Mouse (Mus musculus) liver, embryonic 16.5 days (tissue): ENCODE data around the gene Cdk5r2. TPM values are rescaled to one million over a fixed set of nuclear protein-coding genes. Genes with fewer than 3 reads are reported as not detected.

ENCODE experiments used
- ATAC-seq: fragments of 200-750 bp; cut with Nextera tagmentation; 2 replicates; pipeline ENCODE4 v1.8.0; 2017; ENCODE audit warnings: low read depth, mild to moderate bottlenecking, moderate number of reproducible peaks, moderate library complexity
- H3K27ac ChIP-seq: fragments of 300-500 bp; sonication (generic); 2 replicates; pipeline ENCODE4 v1.5.1; 2014; ENCODE audit warnings: mild to moderate bottlenecking, low read length
- H3K27me3 ChIP-seq: fragments of 300-500 bp; sonication (generic); 2 replicates; pipeline ENCODE4 v1.6.1; 2014; ENCODE audit warnings: low read depth, low read length, mixed read lengths; ENCODE audit not compliant: control insufficient read depth, insufficient read depth
- H3K36me3 ChIP-seq: fragments of 300-500 bp; sonication (generic); 2 replicates; pipeline ENCODE4 v1.6.1; 2014; ENCODE audit warnings: mild to moderate bottlenecking; ENCODE audit not compliant: control insufficient read depth, insufficient read depth
- H3K4me1 ChIP-seq: fragments of 300-500 bp; sonication (generic); 2 replicates; pipeline ENCODE4 v1.6.1; 2014; ENCODE audit warnings: low read depth, low read length, mixed read lengths; ENCODE audit not compliant: control insufficient read depth
- H3K4me2 ChIP-seq: fragments of 300-500 bp; sonication (generic); 2 replicates; pipeline ENCODE4 v1.6.1; 2014; ENCODE audit warnings: low read depth, low read length, mixed read lengths
- H3K4me3 ChIP-seq: fragments of 300-500 bp; sonication (generic); 2 replicates; pipeline ENCODE4 v1.5.1; 2014; ENCODE audit warnings: low read depth, mild to moderate bottlenecking, low read length
- H3K9ac ChIP-seq: fragments of 300-500 bp; sonication (generic); 2 replicates; pipeline ENCODE4 v1.6.1; 2014; ENCODE audit warnings: low read depth, low read length
- H3K9me3 ChIP-seq: fragments of 300-500 bp; sonication (generic); replicated peaks from 2 replicates; pipeline ENCODE4 v1.6.1; 2016; ENCODE audit warnings: low read length; ENCODE audit not compliant: control insufficient read depth
- WGBS: fragments of 180-500 bp; shearing (Covaris S2); extraction: QIAGEN DNeasy Blood & Tissue Kit; methylation state at CpG from one replicate; pipeline ENCODE4 v1.1.7; 2014; ENCODE audit not compliant: insufficient replicate concordance; 5-methylcytosine and 5-hydroxymethylcytosine counted together
- polyA plus RNA-seq: library from polyadenylated mRNA; unstranded; fragments of >200 nt; fragmentation: Nextera tagmentation; extraction: Ambion mirVana; gene quantifications from 2 replicates; pipeline ENCODE4 v1.2.1, GENCODE M21; 2015

The Cdk5r2 gene
- polyA plus RNA-seq, 1 experiment from 2014 or later: not detected

GRCm38 (mm10) chr1:74846341-74846740, 8.4 kb upstream of the Cdk5r2 start:
- Histone ChIP-seq H3K9ac (no peak overlapping the region), H3K27me3 (peaks cover 16% of the 10 kb centered on the region), H3K4me3 (no peak overlapping the region), H3K4me2 (no peak overlapping the region), H3K9me3 (no peaks in the 10 kb centered on the region), H3K36me3 (no peaks in the 10 kb centered on the region), H3K27ac (no peak overlapping the region), H3K4me1 (no peaks in the 10 kb centered on the region)
- WGBS: 24% methylated on average over 9 of the region's 9 CpGs
- ATAC-seq: no peak

- H3K9ac ChIP-seq: no peak overlapping the region
- H3K27me3 ChIP-seq: peaks cover 39% of the 10 kb centered on the region
- no peak overlapping the region for H3K4me2 ChIP-seq
- H3K9me3 ChIP-seq: no peaks in the 10 kb centered on the region
- H3K27ac ChIP-seq: no peak overlapping the region
- WGBS: 35% methylated on average over 5 of the region's 5 CpGs
- H3K36me3 ChIP-seq: no peaks in the 10 kb centered on the region
- H3K4me3 ChIP-seq: no peak overlapping the region
- ATAC-seq: no peak
- no peaks in the 10 kb centered on the region for H3K4me1 ChIP-seq
These were observed 5.8 kb upstream of the Cdk5r2 start for GRCm38 (mm10) chr1:74848946-74849345.

GRCm38 (mm10) chr1:74850251-74850650, 4.5 kb upstream of the Cdk5r2 start:
- Histone ChIP-seq H3K9me3 (no peaks in the 10 kb centered on the region), H3K4me3 (no peak overlapping the region), H3K4me2 (no peak overlapping the region), H3K27ac (no peak overlapping the region), H3K36me3 (no peaks in the 10 kb centered on the region), H3K27me3 (peaks cover 52% of the 10 kb centered on the region), H3K4me1 (no peaks in the 10 kb centered on the region; the same call in none of the 2 replicates), H3K9ac (no peak overlapping the region)
- ATAC-seq: no peak
- 18% methylated on average over 6 of the region's 6 CpGs for WGBS

- Histone ChIP-seq H3K4me1 (no peaks in the 10 kb centered on the region; the same call in none of the 2 replicates), H3K27ac (no peak overlapping the region), H3K9ac (no peak overlapping the region), H3K4me2 (no peak overlapping the region), H3K36me3 (no peaks in the 10 kb centered on the region), H3K9me3 (no peaks in the 10 kb centered on the region), H3K4me3 (no peak overlapping the region), H3K27me3 (peaks cover 61% of the 10 kb centered on the region)
- WGBS: 5% methylated on average over 6 of the region's 6 CpGs
- ATAC-seq: no peak
These were observed 3.5 kb upstream of the Cdk5r2 start for GRCm38 (mm10) chr1:74851001-74851775.

- H3K27ac ChIP-seq: no peak overlapping the region
- H3K9ac ChIP-seq: no peak overlapping the region
- H3K4me2 ChIP-seq: peak overlapping the region; percentile 65
- no peaks in the 10 kb centered on the region for H3K9me3 ChIP-seq
- H3K36me3 ChIP-seq: no peaks in the 10 kb centered on the region
- peak overlapping the region; percentile 48 for H3K4me3 ChIP-seq
- ATAC-seq: no peak
- H3K4me1 ChIP-seq: no peaks in the 10 kb centered on the region; the same call in none of the 2 replicates
- under 1% methylated on average over 41 of the region's 48 CpGs for WGBS
- H3K27me3 ChIP-seq: peaks cover 91% of the 10 kb centered on the region
These were observed 422 bp downstream of the Cdk5r2 start for GRCm38 (mm10) chr1:74855156-74855555.

- Histone ChIP-seq H3K4me1 (no peaks in the 10 kb centered on the region; the same call in none of the 2 replicates), H3K9ac (no peak overlapping the region), H3K27me3 (peaks cover 86% of the 10 kb centered on the region), H3K36me3 (no peaks in the 10 kb centered on the region), H3K4me3 (peak overlapping the region; percentile 48; the same call in 1 of the 2 replicates), H3K4me2 (peak overlapping the region; percentile 65; the same call in 1 of the 2 replicates), H3K27ac (no peak overlapping the region), H3K9me3 (no peaks in the 10 kb centered on the region)
- WGBS: 1% methylated on average over 72 of the region's 74 CpGs
- no peak for ATAC-seq
These were observed 1.1 kb downstream of the Cdk5r2 start for GRCm38 (mm10) chr1:74855651-74856438.

GRCm38 (mm10) chr1:74856439-74856720, 1.6 kb downstream of the Cdk5r2 start:
- Histone ChIP-seq H3K4me1 (no peaks in the 10 kb centered on the region; the same call in none of the 2 replicates), H3K4me2 (no peak overlapping the region), H3K36me3 (no peaks in the 10 kb centered on the region), H3K27me3 (peaks cover 82% of the 10 kb centered on the region), H3K9ac (no peak overlapping the region), H3K9me3 (no peaks in the 10 kb centered on the region), H3K27ac (no peak overlapping the region), H3K4me3 (no peak overlapping the region)
- no peak for ATAC-seq
- WGBS: 3% methylated on average over 11 of the region's 11 CpGs

- no peaks in the 10 kb centered on the region for H3K36me3 ChIP-seq
- peaks cover 79% of the 10 kb centered on the region for H3K27me3 ChIP-seq
- no peak overlapping the region for H3K27ac ChIP-seq
- H3K4me3 ChIP-seq: no peak overlapping the region
- H3K4me1 ChIP-seq: no peaks in the 10 kb centered on the region; the same call in none of the 2 replicates
- no peak for ATAC-seq
- H3K9ac ChIP-seq: no peak overlapping the region
- 1% methylated on average over 7 of the region's 7 CpGs for WGBS
- H3K4me2 ChIP-seq: no peak overlapping the region
- no peaks in the 10 kb centered on the region for H3K9me3 ChIP-seq
These were observed 2.1 kb downstream of the Cdk5r2 start for GRCm38 (mm10) chr1:74856791-74857190.

GRCm38 (mm10) chr1:74857201-74857600, 2.5 kb downstream of the Cdk5r2 start:
- Histone ChIP-seq H3K36me3 (no peaks in the 10 kb centered on the region), H3K9ac (no peak overlapping the region), H3K27ac (no peak overlapping the region), H3K4me2 (no peak overlapping the region), H3K27me3 (peaks cover 74% of the 10 kb centered on the region), H3K4me3 (no peak overlapping the region), H3K9me3 (no peaks in the 10 kb centered on the region), H3K4me1 (no peaks in the 10 kb centered on the region; the same call in none of the 2 replicates)
- no peak for ATAC-seq
- WGBS: 4% methylated on average over 20 of the region's 20 CpGs
